Mouse (Mus musculus): ENCODE results near the gene Slc37a3. TPM values are rescaled to one million over a fixed set of nuclear protein-coding genes. Genes with fewer than 3 reads are reported as not detected.

Slc37a3 gene
- polyA plus RNA-seq (2012; rRNA removed) = 32.2 and 33.8 TPM in 2 replicates

DNA sequence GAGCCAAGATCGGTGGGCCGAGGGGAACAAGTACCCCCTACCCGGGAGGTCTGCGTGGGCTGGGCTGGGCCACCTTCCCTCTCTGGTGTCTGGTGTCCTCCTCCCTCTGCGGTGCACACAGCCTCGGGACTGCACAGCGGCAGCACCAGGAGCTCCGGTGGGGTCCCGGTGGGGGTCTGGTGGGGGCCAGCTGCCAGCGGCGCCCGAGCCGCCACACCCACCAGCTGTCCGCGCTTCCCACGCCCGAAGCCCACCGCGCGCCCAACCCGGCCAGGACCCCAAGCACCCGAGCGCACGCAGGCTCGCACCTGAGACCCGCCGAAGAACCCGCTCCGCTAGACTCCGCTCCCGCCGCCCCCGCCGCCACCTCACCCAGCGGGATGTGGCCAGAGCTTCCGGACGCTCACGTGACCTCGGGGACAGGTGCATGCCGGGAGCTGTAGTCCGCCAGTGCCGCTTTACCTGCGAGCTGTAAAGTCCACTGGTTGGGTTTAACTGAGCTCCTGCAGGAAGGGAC, at the start of gene Slc37a3:
Gene Slc37a3 (minus strand): TSS at position 365 of the 517 bp plus-strand sequence.

DNA sequence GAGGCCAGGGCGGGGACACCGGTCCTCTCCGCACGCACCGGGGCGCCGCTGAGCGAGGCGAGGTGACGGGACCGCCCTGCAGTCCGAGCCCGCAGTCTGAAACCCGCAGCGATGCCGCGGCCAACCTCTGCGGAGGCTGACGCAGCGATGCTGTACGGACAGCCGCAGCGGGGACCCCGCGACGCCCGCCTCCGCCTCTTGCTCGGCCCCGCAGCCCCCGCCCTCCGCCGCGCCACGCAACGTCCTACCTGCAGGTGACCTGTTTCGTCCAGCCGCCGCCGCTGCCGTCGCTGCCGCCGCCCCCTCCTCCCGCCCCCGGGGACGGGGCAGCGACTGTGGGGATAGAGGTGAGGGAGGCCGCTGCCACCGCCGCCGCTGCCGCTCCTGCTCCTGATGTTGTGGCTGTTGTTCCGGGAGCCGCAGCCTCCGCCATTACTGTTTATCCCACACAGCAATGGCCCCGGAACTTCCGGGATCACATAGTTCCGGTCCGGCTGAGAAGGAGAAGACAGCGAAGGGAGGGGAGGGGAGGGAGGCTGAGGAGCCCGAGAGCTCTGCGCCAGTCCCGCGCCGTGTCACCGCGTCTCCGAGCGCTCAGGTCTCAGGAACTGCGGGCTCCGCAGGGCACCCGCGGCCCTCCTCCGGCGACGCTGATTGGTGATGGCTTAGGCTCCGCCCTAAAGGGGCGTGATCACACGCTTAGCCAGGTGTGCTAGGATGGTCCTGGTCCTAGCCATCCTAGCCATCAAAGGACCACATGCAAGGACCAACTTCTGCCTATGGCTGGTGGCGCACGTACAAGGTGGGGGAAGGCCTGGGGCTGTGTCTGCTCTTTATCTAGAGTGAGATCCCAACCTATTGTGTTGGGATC, 42.6 kb upstream of the Slc37a3 start, which contains the start of gene Mkrn1:
Gene Mkrn1 (minus strand): TSS at position 612 of the 871 bp plus-strand sequence.

DNA sequence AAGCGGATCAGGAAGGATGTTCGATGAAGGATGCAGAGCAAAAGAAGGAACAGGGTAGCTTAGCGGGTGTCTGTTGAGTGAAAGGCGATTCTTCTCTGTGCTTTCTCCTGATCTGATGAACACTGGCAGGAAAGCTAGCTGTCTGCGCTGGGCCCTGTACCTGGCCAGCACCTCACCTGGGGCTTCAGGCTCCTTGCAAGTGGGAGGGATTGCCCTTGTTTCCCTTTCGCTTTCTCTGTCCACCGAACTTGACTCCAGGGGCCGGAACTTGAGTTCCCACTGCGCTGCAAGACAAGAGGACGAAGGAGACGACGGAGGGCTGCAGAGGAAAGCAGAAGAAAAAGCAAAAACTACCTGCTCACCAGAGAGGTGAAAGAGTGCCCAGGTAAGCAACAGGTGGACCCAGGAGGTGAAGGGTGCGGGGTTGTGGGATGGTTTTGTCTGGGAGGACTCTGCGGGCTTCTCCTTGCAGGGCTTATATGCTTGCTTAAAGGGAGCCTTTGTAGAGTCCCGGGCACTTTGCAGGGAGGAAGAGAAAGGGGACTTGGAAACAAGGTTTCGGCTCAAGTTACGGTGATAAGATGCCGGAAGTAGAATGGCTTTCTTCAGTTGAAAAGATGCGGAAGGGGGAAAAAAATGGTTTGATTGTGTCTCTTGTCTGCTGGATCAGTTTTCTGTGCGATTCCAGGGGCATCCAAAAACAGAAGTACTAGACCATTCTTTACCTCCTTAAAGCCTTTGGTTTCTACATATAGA, 3.8 kb upstream of the Slc37a3 start, which contains the start of gene Rab19:
Gene Rab19 (plus strand): TSS at position 51 of the 756 bp plus-strand sequence.

Other genes with a start within 250 kb of the Slc37a3 start
- gene Kdm7a, start 170.9 kb downstream of the Slc37a3 start, polyA plus RNA-seq (2012; rRNA removed) = 8.0 and 11.3 TPM in 2 replicates
- 0.19 and 0.53 TPM in 2 replicates for gene Rab19, start 3.5 kb upstream of the Slc37a3 start, polyA plus RNA-seq (2012; rRNA removed)
- gene Mkrn1, start 42.8 kb upstream of the Slc37a3 start, polyA plus RNA-seq (2012; rRNA removed) = 65.7 and 115 TPM in 2 replicates
- 50.0 and 66.4 TPM in 2 replicates for gene Dennd2a, start 180.2 kb upstream of the Slc37a3 start, polyA plus RNA-seq (2012; rRNA removed)
- 10.6 and 15.3 TPM in 2 replicates for gene Adck2, start 196.2 kb upstream of the Slc37a3 start, polyA plus RNA-seq (2012; rRNA removed)
- gene Gm42420, start 208.1 kb upstream of the Slc37a3 start, polyA plus RNA-seq (2012; rRNA removed) = 0.63 TPM in 1 of 2 replicates, not detected in the other
- gene Ndufb2, start 214.9 kb upstream of the Slc37a3 start, polyA plus RNA-seq (2012; rRNA removed) = 98.3 and 115 TPM in 2 replicates

Measured in central nervous system, embryonic 11.5 days (tissue).